Mouse (Mus musculus) midbrain, postnatal 0 days (tissue): ENCODE data around the gene Pdxdc1. TPM values are rescaled to one million over a fixed set of nuclear protein-coding genes. Genes with fewer than 3 reads are reported as not detected.

Experiments
- ATAC-seq: fragments of 200-750 bp; cut with Nextera tagmentation; 2 replicates; pipeline ENCODE4 v1.8.0; 2017; ENCODE audit warnings: moderate number of reproducible peaks, mild to moderate bottlenecking, moderate TSS enrichment, moderate library complexity; ENCODE audit not compliant: low FRiP score
- DNase-seq: peaks from one replicate; pipeline ENCODE4 v3.0.0-alpha.2; 2015; ENCODE audit warnings: low spot score
- H3K27ac ChIP-seq: fragments of 300-500 bp; sonication (generic); 2 replicates; pipeline ENCODE4 v1.5.1; 2014; ENCODE audit warnings: low read depth, mild to moderate bottlenecking, low read length, mixed read lengths
- H3K27me3 ChIP-seq: fragments of 300-500 bp; sonication (generic); 2 replicates; pipeline ENCODE4 v1.6.1; 2014; ENCODE audit warnings: low read length, control low read depth, mixed read lengths; ENCODE audit not compliant: insufficient read depth
- H3K36me3 ChIP-seq: fragments of 300-500 bp; sonication (generic); 2 replicates; pipeline ENCODE4 v1.6.1; 2014; ENCODE audit warnings: low read length, control low read depth, mixed read lengths; ENCODE audit not compliant: insufficient read depth
- H3K4me1 ChIP-seq: fragments of 300-500 bp; sonication (generic); 2 replicates; pipeline ENCODE4 v1.6.1; 2014; ENCODE audit warnings: mild to moderate bottlenecking, control low read depth, antibody characterized with exemption, low read length, mixed read lengths; ENCODE audit not compliant: insufficient read depth
- H3K4me2 ChIP-seq: fragments of 300-500 bp; sonication (generic); 2 replicates; pipeline ENCODE4 v1.6.1; 2014; ENCODE audit warnings: low read depth, mild to moderate bottlenecking, low read length, mixed read lengths; ENCODE audit not compliant: poor library complexity, severe bottlenecking
- H3K4me3 ChIP-seq: fragments of 300-500 bp; sonication (generic); 2 replicates; pipeline ENCODE4 v1.5.1; 2014; ENCODE audit warnings: low read depth, mild to moderate bottlenecking, low read length, moderate library complexity
- H3K9ac ChIP-seq: fragments of 300-500 bp; sonication (generic); replicated peaks from 2 replicates; pipeline ENCODE4 v1.6.1; 2014; ENCODE audit warnings: mild to moderate bottlenecking, low read length, moderate library complexity, mixed read lengths; ENCODE audit not compliant: poor library complexity, severe bottlenecking
- H3K9me3 ChIP-seq: fragments of 300-500 bp; sonication (generic); 2 replicates; pipeline ENCODE4 v1.6.1; 2016; ENCODE audit warnings: low read length, control low read depth
- CTCF ChIP-seq: IDR thresholded peaks from 2 replicates; pipeline ENCODE4 v1.5.1; 2016; ENCODE audit warnings: antibody characterized with exemption, mild to moderate bottlenecking
- WGBS: fragments of 180-500 bp; shearing (Covaris S2); extraction: QIAGEN DNeasy Blood & Tissue Kit; methylation state at CpG from one replicate; pipeline ENCODE4 v1.1.7; 2014; 5-methylcytosine and 5-hydroxymethylcytosine counted together
- polyA plus RNA-seq: library from polyadenylated mRNA; unstranded; fragments of >200 nt; fragmentation: Nextera tagmentation; extraction: Ambion mirVana; gene quantifications from 2 replicates; pipeline ENCODE4 v1.2.1, GENCODE M21; 2015
- total RNA-seq: library from RNA; depleted of rRNA; stranded (reverse); fragments of >200 nt; gene quantifications from 2 replicates; pipeline ENCODE4 v1.2.3, GENCODE M21; 2014

Gene Pdxdc1
- total and polyA plus RNA-seq, 2 experiments from 2014 or later = 65.8 to 86.5 TPM

- Histone ChIP-seq H3K27ac (no peak overlapping the region), H3K9me3 (no peaks in the 10 kb centered on the region), H3K36me3 (peaks cover 16% of the 10 kb centered on the region), H3K27me3 (no peaks in the 10 kb centered on the region), H3K9ac (no peak overlapping the region), H3K4me3 (no peak overlapping the region), H3K4me2 (no peak overlapping the region), H3K4me1 (no peaks in the 10 kb centered on the region)
- ATAC-seq (no peak), DNase-seq (no peak)
- no peak for TF ChIP-seq CTCF
- WGBS = 98% methylated on average over 4 of the region's 4 CpGs
Observed at GRCm38 (mm10) chr16:13851446-13851845, 51.5 kb downstream of the Pdxdc1 start.

GRCm38 (mm10) chr16:13848310-13848709 lies 54.6 kb downstream of the Pdxdc1 start:
- Histone ChIP-seq H3K36me3 (peaks cover 30% of the 10 kb centered on the region), H3K4me3 (no peak overlapping the region), H3K4me1 (no peaks in the 10 kb centered on the region), H3K27ac (no peak overlapping the region), H3K9ac (no peak overlapping the region), H3K27me3 (no peaks in the 10 kb centered on the region), H3K4me2 (no peak overlapping the region), H3K9me3 (no peaks in the 10 kb centered on the region)
- TF ChIP-seq CTCF = no peak
- ATAC-seq (no peak), DNase-seq (no peak)
- 88% methylated on average over 2 of the region's 2 CpGs for WGBS

GRCm38 (mm10) chr16:13846675-13847074 lies 56.3 kb downstream of the Pdxdc1 start:
- Histone ChIP-seq H3K27ac (no peak overlapping the region), H3K36me3 (peaks cover 29% of the 10 kb centered on the region), H3K27me3 (no peaks in the 10 kb centered on the region), H3K4me2 (no peak overlapping the region), H3K9me3 (no peaks in the 10 kb centered on the region), H3K9ac (no peak overlapping the region), H3K4me1 (no peaks in the 10 kb centered on the region), H3K4me3 (no peak overlapping the region)
- ATAC-seq (no peak), DNase-seq (no peak)
- 95% methylated on average over 1 of the region's 1 CpGs for WGBS
- TF ChIP-seq CTCF = no peak

- Histone ChIP-seq H3K4me1 (no peaks in the 10 kb centered on the region), H3K9me3 (no peaks in the 10 kb centered on the region), H3K27me3 (no peaks in the 10 kb centered on the region), H3K4me3 (no peak overlapping the region), H3K36me3 (peaks cover 42% of the 10 kb centered on the region), H3K9ac (no peak overlapping the region), H3K4me2 (no peak overlapping the region), H3K27ac (no peak overlapping the region)
- ATAC-seq (no peak), DNase-seq (no peak)
- TF ChIP-seq CTCF = no peak
- 95% methylated on average over 5 of the region's 5 CpGs for WGBS
Observed at GRCm38 (mm10) chr16:13845031-13845430, 57.9 kb downstream of the Pdxdc1 start.

GRCm38 (mm10) chr16:13840956-13841355 lies 62.0 kb downstream of the Pdxdc1 start:
- no peak for TF ChIP-seq CTCF
- Histone ChIP-seq H3K27ac (no peak overlapping the region), H3K4me2 (no peak overlapping the region), H3K36me3 (peaks cover 71% of the 10 kb centered on the region), H3K27me3 (no peaks in the 10 kb centered on the region), H3K9me3 (no peaks in the 10 kb centered on the region), H3K9ac (no peak overlapping the region), H3K4me3 (no peak overlapping the region), H3K4me1 (no peaks in the 10 kb centered on the region)
- DNase-seq (no peak), ATAC-seq (no peak)
- 91% methylated on average over 3 of the region's 3 CpGs for WGBS

GRCm38 (mm10) chr16:13840056-13840455 lies 62.9 kb downstream of the Pdxdc1 start:
- TF ChIP-seq CTCF = no peak
- peaks cover 76% of the 10 kb centered on the region for H3K36me3 ChIP-seq
- no peak overlapping the region for H3K9ac ChIP-seq
- no peaks in the 10 kb centered on the region for H3K4me1 ChIP-seq
- DNase-seq = no peak
- H3K9me3 ChIP-seq = no peaks in the 10 kb centered on the region
- ATAC-seq = no peak
- no peaks in the 10 kb centered on the region for H3K27me3 ChIP-seq
- no peak overlapping the region for H3K27ac ChIP-seq
- WGBS = 91% methylated on average over 7 of the region's 7 CpGs
- H3K4me2 ChIP-seq = no peak overlapping the region
- H3K4me3 ChIP-seq = no peak overlapping the region
